Mouse (Mus musculus) embryonic facial prominence, embryonic 13.5 days (tissue): ENCODE measurements at regions not wholly inside any gene's neighbourhood (a gene's known extent, or its start where the extent isn't known, plus 50 kb on each side); places are given as distances from the start of the nearest gene placed in this dataset.
A peak's percentile ranks its signal among the peaks of the same experiment; 100 is the strongest.
"Not testable (repeated sequence)": the region's sequence is repeated elsewhere in the genome, so short reads cannot be mapped to it uniquely, and the experiment has no call there.

ENCODE experiments used
- ATAC-seq: fragments of 200-750 bp; cut with Nextera tagmentation; 2 replicates; pipeline ENCODE4 v1.8.0; 2017; ENCODE audit warnings: low read depth; ENCODE audit not compliant: insufficient number of reproducible peaks, insufficient read depth, low FRiP score, low TSS enrichment
- H3K27ac ChIP-seq: fragments of 300-500 bp; sonication (generic); 2 replicates; pipeline ENCODE4 v1.5.1; 2015; ENCODE audit warnings: moderate library complexity, mild to moderate bottlenecking, inconsistent platforms
- H3K27me3 ChIP-seq: fragments of 300-500 bp; sonication (generic); 2 replicates; pipeline ENCODE4 v1.6.1; 2015; ENCODE audit warnings: mild to moderate bottlenecking, inconsistent platforms
- H3K36me3 ChIP-seq: fragments of 300-500 bp; sonication (generic); 2 replicates; pipeline ENCODE4 v1.6.1; 2015; ENCODE audit warnings: mild to moderate bottlenecking, inconsistent platforms
- H3K4me1 ChIP-seq: fragments of 300-500 bp; sonication (generic); 2 replicates; pipeline ENCODE4 v1.6.1; 2015; ENCODE audit warnings: inconsistent platforms
- H3K4me2 ChIP-seq: fragments of 300-500 bp; sonication (generic); 2 replicates; pipeline ENCODE4 v1.6.1; 2015; ENCODE audit warnings: moderate library complexity, mild to moderate bottlenecking, inconsistent platforms
- H3K4me3 ChIP-seq: fragments of 300-500 bp; sonication (generic); 2 replicates; pipeline ENCODE4 v1.5.1; 2015; ENCODE audit warnings: mild to moderate bottlenecking, inconsistent platforms
- H3K9ac ChIP-seq: fragments of 300-500 bp; sonication (generic); 2 replicates; pipeline ENCODE4 v1.6.1; 2015; ENCODE audit warnings: mild to moderate bottlenecking, inconsistent platforms
- H3K9me3 ChIP-seq: fragments of 300-500 bp; sonication (generic); 2 replicates; pipeline ENCODE4 v1.6.1; 2016; ENCODE audit warnings: inconsistent platforms
- WGBS: fragments of 180-500 bp; shearing (Covaris S2); methylation state at CpG from one replicate; pipeline ENCODE4 v1.1.7; 2015; ENCODE audit warnings: mixed read lengths; 5-methylcytosine and 5-hydroxymethylcytosine counted together

DNA sequence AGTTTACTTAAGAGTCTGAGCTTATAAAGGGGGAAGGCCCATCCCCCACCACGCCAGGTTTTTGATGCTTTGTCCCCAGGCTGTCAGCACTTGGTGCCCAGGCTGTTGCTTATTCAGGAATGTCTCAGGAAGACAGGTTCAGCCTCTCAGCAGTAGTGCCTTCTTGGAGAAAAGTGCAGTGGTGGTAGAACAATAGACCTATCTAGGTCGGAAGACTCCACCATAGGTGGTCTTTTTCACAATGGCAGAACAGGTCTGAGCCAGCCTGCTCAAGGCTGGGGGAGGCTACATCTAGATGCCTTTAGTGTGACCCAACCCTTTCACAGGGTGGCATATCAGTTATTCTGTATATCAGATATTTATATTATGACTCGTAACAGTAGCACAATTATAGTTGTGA, 171.9 kb upstream of the Pum3 start:
- Histone ChIP-seq H3K4me2 (no peak overlapping the region), H3K4me3 (no peak overlapping the region), H3K9ac (no peak overlapping the region), H3K36me3 (no peaks in the 10 kb centered on the region), H3K27me3 (no peaks in the 10 kb centered on the region), H3K4me1 (peaks cover 8% of the 10 kb centered on the region), H3K9me3 (no peaks in the 10 kb centered on the region; the same call in 1 of the 2 replicates), H3K27ac (no peak overlapping the region)
- WGBS = 77% methylated on average over 3 of the region's 3 CpGs
- no peak for ATAC-seq

DNA sequence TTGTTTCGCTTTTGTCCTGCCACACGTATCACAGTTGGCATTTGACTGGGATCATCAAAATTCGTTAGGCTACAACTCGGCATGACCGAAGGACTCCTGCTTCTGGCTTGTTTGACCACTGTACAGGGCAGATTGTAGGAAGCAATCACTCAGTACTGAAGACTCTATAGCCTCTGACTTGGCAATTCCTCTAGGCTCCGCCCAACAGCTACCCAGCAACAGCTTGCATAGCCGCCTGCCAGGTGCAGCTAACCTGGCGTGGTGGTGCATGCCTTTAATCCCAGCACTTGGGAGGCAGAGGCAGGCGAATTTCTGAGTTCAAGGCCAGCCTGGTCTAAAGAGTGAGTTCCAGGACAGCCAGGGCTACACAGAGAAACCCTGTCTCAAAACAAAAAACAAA, 170.8 kb upstream of the Pum3 start:
- H3K4me3 ChIP-seq, ATAC-seq, H3K36me3 ChIP-seq, H3K27me3 ChIP-seq, H3K9me3 ChIP-seq, H3K9ac ChIP-seq, H3K4me2 ChIP-seq, H3K4me1 ChIP-seq: not testable (repeated sequence)
- peak overlapping the region; percentile 24; the same call in 1 of the 2 replicates for H3K27ac ChIP-seq
- 86% methylated on average over 9 of the region's 9 CpGs for WGBS

DNA sequence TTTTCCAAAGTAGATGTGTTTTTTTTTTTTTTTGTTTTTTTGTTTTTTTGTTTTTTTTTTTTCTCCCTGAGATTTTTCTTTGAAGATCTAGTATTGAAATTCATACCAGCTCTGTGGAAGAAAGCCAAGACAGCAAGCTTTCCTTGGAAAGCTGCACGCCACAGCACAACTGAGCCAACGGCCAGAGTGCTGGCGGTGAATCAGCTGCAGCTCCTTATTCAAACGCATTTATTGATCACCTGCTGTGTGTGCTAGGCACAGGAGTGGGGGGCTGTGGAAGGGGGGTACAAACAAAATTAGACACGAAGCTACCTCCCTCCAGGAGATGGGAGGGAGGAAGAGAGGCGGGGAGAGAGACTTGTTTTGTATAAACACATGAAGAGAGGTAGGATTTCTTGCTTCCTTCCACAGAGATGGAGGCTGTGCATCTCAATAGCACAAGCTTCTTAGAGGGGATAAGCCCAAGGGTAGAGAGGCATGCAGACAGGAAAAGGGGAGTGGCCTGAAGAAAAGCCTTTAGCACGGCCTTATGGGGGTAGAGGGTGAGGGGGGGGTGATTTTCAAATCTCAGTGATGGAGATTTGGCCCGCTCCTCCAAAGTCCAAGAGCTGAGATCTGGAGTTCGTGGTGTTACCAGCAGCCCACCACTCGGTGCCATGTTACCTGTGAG, 170.1 kb upstream of the Pum3 start:
- Histone ChIP-seq H3K4me1 (peaks cover 8% of the 10 kb centered on the region), H3K9me3 (no peaks in the 10 kb centered on the region; the same call in 1 of the 2 replicates), H3K4me2 (peak overlapping the region; percentile 14; the same call in 1 of the 2 replicates), H3K4me3 (no peak overlapping the region), H3K9ac (no peak overlapping the region), H3K36me3 (no peaks in the 10 kb centered on the region), H3K27me3 (no peaks in the 10 kb centered on the region), H3K27ac (peak overlapping the region; percentile 24; the same call in 1 of the 2 replicates)
- WGBS = 36% methylated on average over 10 of the region's 10 CpGs
- ATAC-seq = no peak

DNA sequence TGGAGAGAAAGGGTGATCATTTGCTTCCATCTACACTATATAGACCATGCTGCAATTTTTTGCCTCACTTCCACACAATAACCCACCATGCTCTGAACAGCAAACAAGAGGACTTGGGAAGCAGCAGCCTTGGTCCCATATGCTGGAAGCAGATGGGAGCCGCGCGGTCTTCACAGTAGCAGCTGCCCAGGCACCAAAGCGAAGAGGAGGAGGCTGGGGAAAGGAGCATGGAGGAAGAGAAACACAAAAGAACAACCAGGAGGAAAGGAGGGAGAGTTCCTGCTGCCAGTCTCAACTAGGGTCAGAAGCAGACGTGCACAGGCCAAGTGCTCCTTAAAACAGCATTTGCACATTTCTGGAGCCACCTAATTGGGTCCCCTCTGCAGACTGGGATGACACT, 168.7 kb upstream of the Pum3 start:
- ATAC-seq = no peak
- Histone ChIP-seq H3K4me1 (peaks cover 8% of the 10 kb centered on the region), H3K4me2 (no peak overlapping the region), H3K4me3 (no peak overlapping the region), H3K9ac (no peak overlapping the region), H3K27me3 (no peaks in the 10 kb centered on the region), H3K9me3 (no peaks in the 10 kb centered on the region; the same call in 1 of the 2 replicates), H3K36me3 (no peaks in the 10 kb centered on the region), H3K27ac (no peak overlapping the region)
- 89% methylated on average over 5 of the region's 5 CpGs for WGBS

DNA sequence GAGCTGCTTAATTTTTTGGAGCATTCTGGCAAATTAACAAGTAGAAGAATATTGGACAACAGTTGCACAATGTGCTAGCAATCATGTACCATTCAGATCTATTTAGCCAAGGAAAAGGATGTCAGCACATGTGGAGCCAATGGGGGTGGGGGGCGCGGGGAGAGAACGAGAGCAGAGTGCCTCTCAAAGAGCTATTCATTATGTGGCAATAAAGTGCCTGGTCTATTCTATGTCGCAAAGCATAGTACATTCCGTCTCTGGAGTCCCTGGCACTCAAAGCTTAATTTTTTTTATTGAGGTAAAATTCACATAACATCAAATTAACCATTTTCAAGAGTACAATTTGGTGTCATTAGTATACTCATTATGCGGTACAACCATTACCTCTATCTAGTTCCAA, 155.9 kb upstream of the Pum3 start:
- Histone ChIP-seq H3K27ac (no peak overlapping the region), H3K4me3 (no peak overlapping the region), H3K4me1 (no peaks in the 10 kb centered on the region), H3K27me3 (no peaks in the 10 kb centered on the region), H3K9me3 (no peaks in the 10 kb centered on the region), H3K36me3 (no peaks in the 10 kb centered on the region), H3K4me2 (no peak overlapping the region), H3K9ac (no peak overlapping the region)
- no peak for ATAC-seq
- 84% methylated on average over 6 of the region's 6 CpGs for WGBS

DNA sequence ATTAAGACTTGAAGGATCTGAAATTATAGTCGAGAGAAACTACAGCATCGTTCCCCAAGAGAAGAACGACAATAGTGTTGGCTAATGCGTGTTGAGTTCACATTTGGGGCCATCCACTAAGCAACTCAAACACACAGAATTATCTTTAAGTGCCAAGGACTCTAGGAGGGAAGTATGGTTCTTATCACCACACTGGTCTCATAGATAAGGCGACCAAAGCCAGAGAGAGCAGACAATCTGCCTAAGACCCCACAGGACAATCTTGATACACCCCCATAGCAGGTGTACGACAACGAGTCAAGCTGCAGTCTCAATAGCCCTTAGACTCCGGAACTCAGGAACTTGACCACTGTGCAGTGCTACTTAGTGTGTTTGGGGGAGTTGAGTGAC, 152.5 kb upstream of the Pum3 start:
- H3K4me3 ChIP-seq = no peak overlapping the region
- H3K9me3 ChIP-seq = no peaks in the 10 kb centered on the region
- no peaks in the 10 kb centered on the region for H3K27me3 ChIP-seq
- ATAC-seq = no peak
- H3K9ac ChIP-seq = no peak overlapping the region
- H3K36me3 ChIP-seq = no peaks in the 10 kb centered on the region
- WGBS = 89% methylated on average over 8 of the region's 8 CpGs
- no peak overlapping the region for H3K4me2 ChIP-seq
- no peak overlapping the region for H3K27ac ChIP-seq
- H3K4me1 ChIP-seq = no peaks in the 10 kb centered on the region

DNA sequence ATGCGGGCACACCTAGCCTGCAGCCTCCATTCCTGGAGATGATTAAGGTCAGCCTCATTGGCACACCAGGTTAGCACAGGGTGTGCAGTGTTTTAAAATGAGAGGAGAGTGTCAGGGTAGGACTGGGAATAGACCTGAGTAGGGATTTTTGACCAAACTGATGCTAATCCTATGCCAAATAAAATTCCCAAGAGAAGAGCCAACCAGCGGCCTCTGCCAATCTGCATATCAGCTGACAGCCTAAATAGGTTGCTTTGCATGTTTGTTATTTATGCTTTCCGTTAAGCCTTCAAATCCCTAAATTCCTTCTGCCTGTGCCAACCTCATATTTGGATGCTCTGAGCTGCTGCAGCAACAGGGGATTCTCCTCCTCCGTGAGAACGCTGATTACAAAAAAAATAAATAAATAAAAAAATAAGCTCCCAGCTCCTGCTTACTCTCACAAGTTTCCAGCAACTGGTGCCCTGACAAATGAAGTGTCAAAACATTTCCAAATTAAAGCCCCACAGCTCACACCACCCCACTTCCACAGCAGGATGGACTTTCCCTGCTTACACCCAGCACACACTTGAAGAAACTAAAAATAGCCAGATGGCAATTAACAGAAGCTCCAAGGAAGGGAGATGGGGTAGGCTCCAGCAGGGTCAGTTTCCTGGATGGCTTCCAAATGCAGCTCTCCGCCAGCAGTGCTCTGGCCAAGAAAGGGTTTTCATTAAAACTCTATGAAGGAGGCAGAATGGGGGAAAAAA, 151.9 kb upstream of the Pum3 start:
- H3K27me3 ChIP-seq = no peaks in the 10 kb centered on the region
- WGBS = 47% methylated on average over 6 of the region's 6 CpGs
- no peak overlapping the region for H3K9ac ChIP-seq
- H3K36me3 ChIP-seq = no peaks in the 10 kb centered on the region
- no peaks in the 10 kb centered on the region for H3K4me1 ChIP-seq
- no peaks in the 10 kb centered on the region for H3K9me3 ChIP-seq
- no peak overlapping the region for H3K4me3 ChIP-seq
- no peak for ATAC-seq
- 0 out of 2 replicates have a peak overlapping the region, but pooled peaks have one; percentile 2 for H3K4me2 ChIP-seq
- H3K27ac ChIP-seq = no peak overlapping the region

DNA sequence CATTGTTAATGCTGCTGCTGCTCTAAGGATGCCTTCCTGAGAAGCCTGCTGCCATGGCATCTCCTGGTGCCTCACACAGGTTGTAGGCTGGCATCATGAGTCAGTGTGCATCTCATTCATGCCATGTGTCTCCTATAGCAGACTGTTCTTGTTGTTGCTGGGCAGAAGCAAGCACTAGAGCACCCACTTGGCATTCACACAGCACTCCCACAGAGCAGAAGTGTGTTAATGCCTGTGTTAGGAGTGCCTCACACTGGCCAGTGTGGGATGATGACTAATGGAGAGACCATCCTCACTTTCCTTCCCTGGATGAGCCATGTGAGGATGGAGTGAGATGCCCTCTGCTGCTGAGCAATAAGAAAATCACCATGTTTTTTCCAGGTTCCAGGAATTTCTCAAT, 146.9 kb upstream of the Pum3 start:
- no peak overlapping the region for H3K4me3 ChIP-seq
- no peak overlapping the region for H3K4me2 ChIP-seq
- H3K4me1 ChIP-seq = no peaks in the 10 kb centered on the region
- H3K9ac ChIP-seq = no peak overlapping the region
- no peak overlapping the region for H3K27ac ChIP-seq
- ATAC-seq = no peak
- H3K27me3 ChIP-seq = no peaks in the 10 kb centered on the region
- no peaks in the 10 kb centered on the region for H3K36me3 ChIP-seq
- H3K9me3 ChIP-seq = no peaks in the 10 kb centered on the region

DNA sequence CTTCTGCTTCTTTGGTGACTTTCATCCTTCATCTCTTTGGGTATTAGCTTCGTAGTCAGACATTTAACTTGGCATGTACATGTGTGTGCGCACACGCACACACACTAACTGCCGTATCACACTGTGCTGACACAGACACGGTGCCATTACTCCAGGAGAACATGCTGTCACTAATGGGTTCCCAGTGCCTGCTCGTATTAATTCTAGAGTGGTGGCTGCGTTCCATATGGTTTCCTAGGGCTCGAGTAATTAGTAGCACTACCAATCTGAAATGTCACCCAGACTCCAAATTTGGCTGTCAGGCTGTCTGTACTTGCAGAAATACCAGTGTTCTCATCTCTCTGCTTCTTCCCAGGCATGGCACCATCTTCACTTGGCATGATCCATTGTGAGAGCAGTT, 137.3 kb upstream of the Pum3 start:
- WGBS = 89% methylated on average over 8 of the region's 8 CpGs
- H3K4me2 ChIP-seq = no peak overlapping the region
- ATAC-seq = no peak

DNA sequence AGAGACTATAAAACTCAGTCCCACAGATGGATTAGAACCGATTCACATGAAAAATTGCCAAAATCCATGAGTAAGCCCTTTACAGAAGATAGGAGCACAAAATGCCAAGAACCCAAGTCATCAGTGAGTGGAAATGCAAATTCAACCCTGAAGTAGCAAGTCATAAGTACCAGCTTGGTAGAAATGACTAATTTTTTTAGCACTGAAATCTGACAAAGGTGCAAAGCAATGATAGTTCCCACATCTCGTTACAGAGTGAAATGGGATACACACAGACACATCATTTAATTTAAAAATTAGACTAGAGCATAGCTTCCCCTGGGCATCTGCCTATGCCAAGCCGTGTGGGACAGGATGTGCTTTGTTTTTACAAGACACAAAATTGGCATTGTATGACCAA, 136.4 kb upstream of the Pum3 start:
- WGBS = 73% methylated on average over 3 of the region's 3 CpGs
- no peak overlapping the region for H3K4me3 ChIP-seq
- H3K36me3 ChIP-seq = no peaks in the 10 kb centered on the region
- ATAC-seq = no peak
- H3K4me2 ChIP-seq = no peak overlapping the region
- no peak overlapping the region for H3K9ac ChIP-seq
- no peaks in the 10 kb centered on the region for H3K27me3 ChIP-seq
- peaks cover 3% of the 10 kb centered on the region; the same call in 1 of the 2 replicates for H3K4me1 ChIP-seq
- H3K9me3 ChIP-seq = no peaks in the 10 kb centered on the region
- H3K27ac ChIP-seq = no peak overlapping the region

More for the DNA sequence above, 137.3 kb upstream of the Pum3 start:
- Histone ChIP-seq H3K27ac (no peak overlapping the region), H3K9ac (no peak overlapping the region), H3K27me3 (no peaks in the 10 kb centered on the region), H3K36me3 (no peaks in the 10 kb centered on the region), H3K9me3 (no peaks in the 10 kb centered on the region), H3K4me1 (peaks cover 3% of the 10 kb centered on the region; the same call in 1 of the 2 replicates), H3K4me3 (no peak overlapping the region)

DNA sequence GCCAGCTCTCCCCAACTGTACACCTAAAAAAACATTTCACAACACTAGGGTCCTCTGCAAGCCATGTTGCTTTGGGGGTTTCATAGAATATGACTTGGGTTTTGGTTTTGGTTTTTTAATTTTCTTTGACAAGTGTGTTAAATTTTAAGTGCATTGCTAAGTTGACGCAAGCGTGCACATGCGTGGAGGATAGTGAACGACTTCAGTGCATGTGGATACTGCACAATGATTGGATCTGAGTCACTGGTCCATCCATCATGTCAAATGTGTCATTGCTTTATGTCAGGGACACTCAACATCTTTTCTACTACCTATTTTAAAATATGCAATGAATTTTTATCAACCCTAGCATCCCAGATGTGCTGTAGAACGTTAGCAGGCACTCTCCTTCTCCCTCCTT, 134.5 kb upstream of the Pum3 start:
- Histone ChIP-seq H3K9me3 (no peaks in the 10 kb centered on the region), H3K4me2 (no peak overlapping the region), H3K27ac (no peak overlapping the region), H3K27me3 (no peaks in the 10 kb centered on the region), H3K4me1 (peaks cover 3% of the 10 kb centered on the region; the same call in 1 of the 2 replicates), H3K9ac (no peak overlapping the region), H3K36me3 (no peaks in the 10 kb centered on the region), H3K4me3 (no peak overlapping the region)
- no peak for ATAC-seq
- WGBS = 63% methylated on average over 5 of the region's 5 CpGs

DNA sequence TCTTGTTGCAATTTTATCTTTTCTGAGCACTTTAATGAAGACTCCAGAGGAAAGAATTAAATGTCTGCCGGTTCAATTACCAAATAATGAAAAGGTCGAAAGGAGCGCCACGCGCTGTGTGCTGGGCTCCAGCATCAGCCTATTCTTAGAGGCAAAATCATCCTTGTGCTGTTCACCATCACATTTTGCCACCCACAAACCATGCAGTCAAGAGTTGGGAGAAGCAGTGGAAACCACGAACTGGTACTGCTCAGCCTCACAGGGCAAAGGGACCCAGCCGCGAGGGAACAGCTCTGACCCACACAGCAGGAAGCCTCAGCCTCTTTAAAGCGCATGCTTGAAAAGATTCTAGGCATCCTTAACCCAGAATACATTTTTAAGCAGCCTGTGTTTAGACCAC, 134.0 kb upstream of the Pum3 start:
- H3K9me3 ChIP-seq = no peaks in the 10 kb centered on the region
- no peak overlapping the region for H3K4me3 ChIP-seq
- 63% methylated on average over 9 of the region's 9 CpGs for WGBS
- no peak overlapping the region for H3K4me2 ChIP-seq
- H3K36me3 ChIP-seq = no peaks in the 10 kb centered on the region
- no peak overlapping the region for H3K27ac ChIP-seq
- H3K4me1 ChIP-seq = peaks cover 3% of the 10 kb centered on the region; the same call in 1 of the 2 replicates
- H3K9ac ChIP-seq = no peak overlapping the region
- no peaks in the 10 kb centered on the region for H3K27me3 ChIP-seq
- no peak for ATAC-seq
